Mouse (Mus musculus) spleen, adult 2 months (tissue): Measurements from ENCODE around the gene Xylt1. TPM values are rescaled to one million over a fixed set of nuclear protein-coding genes. Genes with fewer than 3 reads are reported as not detected.

Source experiments
- DNase-seq, 2 experiments: peaks; one replicate each; pipeline versions ENCODE4 v3.0.0 to v3.0.0-alpha.2; 2012 to 2021; ENCODE audit warnings: low spot score in 2 of 2, low read depth in 1 of 2
- H3K27ac ChIP-seq: fragments of 200-500 bp; 2 replicates; pipeline ENCODE4 v1.5.1; 2012; ENCODE audit warnings: low read length, inconsistent platforms; ENCODE audit not compliant: insufficient read depth
- H3K27me3 ChIP-seq: fragments of 200-500 bp; 2 replicates; pipeline ENCODE4 v1.6.1; 2012; ENCODE audit warnings: mild to moderate bottlenecking, moderate library complexity, low read length, inconsistent platforms; ENCODE audit not compliant: control insufficient read depth, insufficient read depth
- H3K36me3 ChIP-seq: fragments of 200-500 bp; 2 replicates; pipeline ENCODE4 v1.6.1; 2012; ENCODE audit warnings: mild to moderate bottlenecking, low read length, inconsistent platforms; ENCODE audit not compliant: control insufficient read depth, insufficient read depth
- H3K4me1 ChIP-seq: fragments of 200-500 bp; 2 replicates; pipeline ENCODE4 v1.6.1; 2011; ENCODE audit warnings: inconsistent platforms; ENCODE audit not compliant: control insufficient read depth, insufficient read depth, insufficient read length
- H3K4me3 ChIP-seq: fragments of 200-500 bp; 2 replicates; pipeline ENCODE4 v1.5.1; 2011; ENCODE audit warnings: mild to moderate bottlenecking, inconsistent platforms; ENCODE audit not compliant: insufficient read depth, insufficient read length; ENCODE audit errors: extremely low read depth
- CTCF ChIP-seq: fragments of 200-500 bp; IDR thresholded peaks from 2 replicates; pipeline ENCODE4 v1.5.1; 2011; ENCODE audit warnings: mild to moderate bottlenecking, inconsistent platforms; ENCODE audit not compliant: insufficient read depth, insufficient read length, insufficient replicate concordance; ENCODE audit errors: extremely low read depth
- POLR2A ChIP-seq: fragments of 200-500 bp; IDR thresholded peaks from 2 replicates; pipeline ENCODE4 v1.6.1; 2011; ENCODE audit warnings: low read depth, low read length, inconsistent platforms
- WGBS: fragments of 180-500 bp; shearing (Covaris S2); methylation state at CpG from one replicate; pipeline ENCODE4 v1.1.7; 2018; 5-methylcytosine and 5-hydroxymethylcytosine counted together
- polyA plus RNA-seq: library from polyadenylated mRNA; depleted of rRNA; stranded (reverse); fragments of >200 nt; gene quantifications from 2 replicates; pipeline ENCODE4 v1.2.3, GENCODE M21; 2012

The Xylt1 gene
- polyA plus RNA-seq, 1 experiment: 7.8 TPM

- H3K36me3 ChIP-seq: no peaks in the 10 kb centered on the region
- H3K27ac ChIP-seq: no peak overlapping the region
- TF ChIP-seq POLR2A: no peak
- no peak for TF ChIP-seq CTCF
- no peak overlapping the region for H3K4me3 ChIP-seq
- WGBS: 92% methylated on average over 7 of the region's 7 CpGs
- DNase-seq: no peak
- no peaks in the 10 kb centered on the region for H3K27me3 ChIP-seq
- peaks cover 19% of the 10 kb centered on the region for H3K4me1 ChIP-seq
These were observed 62.4 kb downstream of the Xylt1 start for GRCm38 (mm10) chr7:117443215-117443614.

GRCm38 (mm10) chr7:117445471-117445870 lies 64.7 kb downstream of the Xylt1 start:
- Histone ChIP-seq H3K27ac (peak overlapping the region; percentile 53), H3K27me3 (no peaks in the 10 kb centered on the region), H3K4me1 (peaks cover 19% of the 10 kb centered on the region), H3K4me3 (no peak overlapping the region), H3K36me3 (no peaks in the 10 kb centered on the region)
- no peak for TF ChIP-seq POLR2A
- no peak for TF ChIP-seq CTCF
- WGBS: 25% methylated on average over 3 of the region's 3 CpGs
- DNase-seq: peak; percentile 39 to 48

GRCm38 (mm10) chr7:117449605-117450004 lies 68.8 kb downstream of the Xylt1 start:
- TF ChIP-seq CTCF (no peak), POLR2A (no peak)
- Histone ChIP-seq H3K27me3 (no peaks in the 10 kb centered on the region), H3K4me3 (no peak overlapping the region), H3K4me1 (peaks cover 29% of the 10 kb centered on the region), H3K27ac (no peak overlapping the region), H3K36me3 (no peaks in the 10 kb centered on the region)
- DNase-seq: no peak
- WGBS: 90% methylated on average over 5 of the region's 5 CpGs

- Histone ChIP-seq H3K27me3 (no peaks in the 10 kb centered on the region), H3K4me1 (peaks cover 27% of the 10 kb centered on the region; the same call in 1 of the 2 replicates), H3K4me3 (no peak overlapping the region), H3K27ac (no peak overlapping the region), H3K36me3 (no peaks in the 10 kb centered on the region)
- no peak for DNase-seq
- TF ChIP-seq POLR2A: no peak
- no peak for TF ChIP-seq CTCF
These were observed 70.4 kb downstream of the Xylt1 start for GRCm38 (mm10) chr7:117451212-117451611.

GRCm38 (mm10) chr7:117452269-117452668 lies 71.5 kb downstream of the Xylt1 start:
- 64% methylated on average over 2 of the region's 2 CpGs for WGBS
- DNase-seq: no peak
- H3K36me3 ChIP-seq: no peaks in the 10 kb centered on the region
- no peaks in the 10 kb centered on the region for H3K27me3 ChIP-seq
- peaks cover 18% of the 10 kb centered on the region; the same call in 1 of the 2 replicates for H3K4me1 ChIP-seq
- TF ChIP-seq POLR2A: no peak
- no peak for TF ChIP-seq CTCF
- H3K27ac ChIP-seq: no peak overlapping the region
- no peak overlapping the region for H3K4me3 ChIP-seq

GRCm38 (mm10) chr7:117454789-117455548 lies 74.2 kb downstream of the Xylt1 start:
- Histone ChIP-seq H3K36me3 (no peaks in the 10 kb centered on the region), H3K4me1 (peaks cover 18% of the 10 kb centered on the region; the same call in 1 of the 2 replicates), H3K4me3 (no peak overlapping the region), H3K27me3 (no peaks in the 10 kb centered on the region), H3K27ac (no peak overlapping the region)
- WGBS: 72% methylated on average over 11 of the region's 11 CpGs
- no peak for TF ChIP-seq CTCF
- no peak for TF ChIP-seq POLR2A
- DNase-seq: no peak
